Mouse (Mus musculus) gastrocnemius, adult 2 months (tissue): ENCODE results near the gene 2210010C04Rik. TPM values are rescaled to one million over a fixed set of nuclear protein-coding genes. Genes with fewer than 3 reads are reported as not detected.

Experiments
- DNase-seq: peaks from one replicate; pipeline ENCODE4 v3.0.0; 2022
- H3K27ac ChIP-seq: fragments of 200-600 bp; 2 replicates; pipeline ENCODE4 v1.8.1; 2022; ENCODE audit warnings: mild to moderate bottlenecking
- H3K4me3 ChIP-seq: fragments of 200-600 bp; 2 replicates; pipeline ENCODE4 v1.8.1; 2022; ENCODE audit warnings: mild to moderate bottlenecking, moderate library complexity
- CTCF ChIP-seq: fragments of 200-600 bp; IDR thresholded peaks from 2 replicates; pipeline ENCODE4 v1.8.1; 2022; ENCODE audit warnings: antibody characterized with exemption, mild to moderate bottlenecking, moderate library complexity
- intact Hi-C: fragments of 180-260 bp; cut with DNase I; formaldehyde crosslinking; loops from one replicate; pipeline ENCODE4 v1.15.1; 2025
- long read RNA-seq, 2 experiments: library from polyadenylated mRNA; stranded (forward); transcript quantifications; one replicate each; pipeline ENCODE4 v2.0.0; 2021
- total RNA-seq, 2 experiments: library from RNA; stranded (reverse); gene quantifications; 2 replicates each; pipeline ENCODE4 v1.2.3; 2021

2210010C04Rik gene
- total RNA-seq = not detected
- long read RNA-seq, experiment 1 = 0 reads
- long read RNA-seq, experiment 2 = 0 reads

GRCm38 (mm10) chr6:41035409-41035808, at the start of gene 2210010C04Rik:
TSS of gene 2210010C04Rik (minus strand) at chr6:41035509.
- Histone ChIP-seq H3K4me3 (no peak within 1 kb of the TSS), H3K27ac (no peak within 1 kb of the TSS)
- no peak for TF ChIP-seq CTCF
- no peak for DNase-seq
- intact Hi-C loops = no loop called here

GRCm38 (mm10) chr6:41080121-41080520, 44.8 kb upstream of the 2210010C04Rik start:
- no peak for TF ChIP-seq CTCF
- Histone ChIP-seq H3K4me3 (no peak overlapping the region), H3K27ac (no peak overlapping the region)
- intact Hi-C loops = no loop called here
- no peak for DNase-seq

GRCm38 (mm10) chr6:41078539-41079303, 43.4 kb upstream of the 2210010C04Rik start:
- Histone ChIP-seq H3K4me3 (no peak overlapping the region), H3K27ac (no peak overlapping the region)
- intact Hi-C loops = no loop called here
- DNase-seq = no peak
- no peak for TF ChIP-seq CTCF

- Histone ChIP-seq H3K27ac (no peak overlapping the region), H3K4me3 (no peak overlapping the region)
- no peak for TF ChIP-seq CTCF
- DNase-seq = no peak
- intact Hi-C loops = no loop called here
These were observed 40.4 kb upstream of the 2210010C04Rik start for GRCm38 (mm10) chr6:41075753-41076152.

GRCm38 (mm10) chr6:41063332-41063731, 28.0 kb upstream of the 2210010C04Rik start:
- no peak for DNase-seq
- no peak for TF ChIP-seq CTCF
- intact Hi-C loops = no loop called here
- H3K4me3 ChIP-seq = no peak overlapping the region
- H3K27ac ChIP-seq = no peak overlapping the region

- TF ChIP-seq CTCF = no peak
- no peak for DNase-seq
- no peak overlapping the region for H3K4me3 ChIP-seq
- intact Hi-C loops = no loop called here
- H3K27ac ChIP-seq = no peak overlapping the region
These were observed 27.4 kb upstream of the 2210010C04Rik start for GRCm38 (mm10) chr6:41062746-41063145.

- TF ChIP-seq CTCF = no peak
- Histone ChIP-seq H3K4me3 (no peak overlapping the region), H3K27ac (no peak overlapping the region)
- intact Hi-C loops = no loop called here
- no peak for DNase-seq
These were observed 26.8 kb upstream of the 2210010C04Rik start for GRCm38 (mm10) chr6:41062081-41062480.

GRCm38 (mm10) chr6:41061085-41061484, 25.8 kb upstream of the 2210010C04Rik start:
- no peak for DNase-seq
- Histone ChIP-seq H3K4me3 (no peak overlapping the region), H3K27ac (no peak overlapping the region)
- intact Hi-C loops = no loop called here
- 0 out of 2 replicates have a peak, but pooled peaks have one; percentile 1 for TF ChIP-seq CTCF

GRCm38 (mm10) chr6:41057653-41058052, 22.3 kb upstream of the 2210010C04Rik start:
- H3K27ac ChIP-seq = no peak overlapping the region
- TF ChIP-seq CTCF = no peak
- intact Hi-C loops = no loop called here
- no peak for DNase-seq
- no peak overlapping the region for H3K4me3 ChIP-seq

GRCm38 (mm10) chr6:41055581-41055980, 20.3 kb upstream of the 2210010C04Rik start:
- Histone ChIP-seq H3K27ac (no peak overlapping the region), H3K4me3 (no peak overlapping the region)
- peak; percentile 72 for TF ChIP-seq CTCF
- DNase-seq = peak; percentile 15
- intact Hi-C loops = no loop called here

- intact Hi-C loops = loop anchor here (5.0 kb wide), 1 partner anchor 83 kb away; no protein-coding TSS in a partner anchor
- DNase-seq = no peak
- no peak for TF ChIP-seq CTCF
- no peak overlapping the region for H3K27ac ChIP-seq
- H3K4me3 ChIP-seq = no peak overlapping the region
These were observed 19.1 kb upstream of the 2210010C04Rik start for GRCm38 (mm10) chr6:41054379-41054778.

- intact Hi-C loops = loop anchor here (5.0 kb wide), 1 partner anchor 85 kb away; no protein-coding TSS in a partner anchor
- DNase-seq = no peak
- Histone ChIP-seq H3K27ac (no peak overlapping the region), H3K4me3 (no peak overlapping the region)
- no peak for TF ChIP-seq CTCF
These were observed 16.5 kb upstream of the 2210010C04Rik start for GRCm38 (mm10) chr6:41051824-41052223.

- intact Hi-C loops = no loop called here
- no peak for DNase-seq
- Histone ChIP-seq H3K27ac (no peak overlapping the region), H3K4me3 (no peak overlapping the region)
- TF ChIP-seq CTCF = no peak
These were observed 13.3 kb upstream of the 2210010C04Rik start for GRCm38 (mm10) chr6:41048602-41049001.

- intact Hi-C loops = no loop called here
- H3K27ac ChIP-seq = no peak overlapping the region
- no peak overlapping the region for H3K4me3 ChIP-seq
- no peak for DNase-seq
- TF ChIP-seq CTCF = no peak
These were observed 12.7 kb upstream of the 2210010C04Rik start for GRCm38 (mm10) chr6:41047961-41048360.
